Mouse (Mus musculus) embryo, embryonic 11.5 days (tissue): ENCODE measurements around the gene Vti1a.

Experiments
- DNase-seq: peaks from one replicate; pipeline ENCODE4 v3.0.0-alpha.2; 2012; ENCODE audit warnings: low read depth, low spot score

Gene Vti1a

GRCm38 (mm10) chr19:55316109-55316714 lies at the start of gene Vti1a:
TSS of gene Vti1a (plus strand) at chr19:55316295.
- peak; percentile 90 for DNase-seq

GRCm38 (mm10) chr19:55266786-55267185 lies 49.3 kb upstream of the Vti1a start:
- DNase-seq, result no peak

- DNase-seq, result no peak
These were observed 47.9 kb upstream of the Vti1a start for GRCm38 (mm10) chr19:55268150-55268549.

- DNase-seq, result no peak
These were observed 47.0 kb upstream of the Vti1a start for GRCm38 (mm10) chr19:55269051-55269450.

GRCm38 (mm10) chr19:55271448-55271847 lies 44.6 kb upstream of the Vti1a start:
- no peak for DNase-seq

GRCm38 (mm10) chr19:55273340-55273739 lies 42.8 kb upstream of the Vti1a start:
- no peak for DNase-seq

GRCm38 (mm10) chr19:55276100-55276499 lies 40.0 kb upstream of the Vti1a start:
- no peak for DNase-seq

GRCm38 (mm10) chr19:55276770-55277169 lies 39.3 kb upstream of the Vti1a start:
- no peak for DNase-seq

GRCm38 (mm10) chr19:55284093-55284492 lies 32.0 kb upstream of the Vti1a start:
- no peak for DNase-seq

GRCm38 (mm10) chr19:55286034-55286433 lies 30.1 kb upstream of the Vti1a start:
- no peak for DNase-seq

- no peak for DNase-seq
These were observed 27.1 kb upstream of the Vti1a start for GRCm38 (mm10) chr19:55288974-55289373.

- DNase-seq, result no peak
These were observed 25.3 kb upstream of the Vti1a start for GRCm38 (mm10) chr19:55290621-55291270.

- DNase-seq, result no peak
These were observed 23.8 kb upstream of the Vti1a start for GRCm38 (mm10) chr19:55292210-55292850.

GRCm38 (mm10) chr19:55293175-55293574 lies 22.9 kb upstream of the Vti1a start:
- DNase-seq, result no peak

GRCm38 (mm10) chr19:55295075-55295474 lies 21.0 kb upstream of the Vti1a start:
- no peak for DNase-seq

- DNase-seq, result no peak
These were observed 20.5 kb upstream of the Vti1a start for GRCm38 (mm10) chr19:55295556-55295955.

- no peak for DNase-seq
These were observed 19.8 kb upstream of the Vti1a start for GRCm38 (mm10) chr19:55296301-55296700.

- DNase-seq, result no peak
These were observed 18.6 kb upstream of the Vti1a start for GRCm38 (mm10) chr19:55297489-55297888.

GRCm38 (mm10) chr19:55297961-55298360 lies 18.1 kb upstream of the Vti1a start:
- no peak for DNase-seq

- no peak for DNase-seq
These were observed 16.7 kb upstream of the Vti1a start for GRCm38 (mm10) chr19:55299378-55299777.

GRCm38 (mm10) chr19:55300525-55300924 lies 15.6 kb upstream of the Vti1a start:
- DNase-seq, result no peak

- DNase-seq, result no peak
These were observed 11.1 kb upstream of the Vti1a start for GRCm38 (mm10) chr19:55305024-55305423.

- no peak for DNase-seq
These were observed 4.2 kb upstream of the Vti1a start for GRCm38 (mm10) chr19:55311874-55312273.
